Mouse (Mus musculus): ENCODE data around the gene Tmem63b. TPM values are rescaled to one million over a fixed set of nuclear protein-coding genes. Genes with fewer than 3 reads are reported as not detected.
A peak's percentile ranks its signal among the peaks of the same experiment; 100 is the strongest.

Gene Tmem63b
- polyA plus RNA-seq, 1 experiment from 2014 or later = 109 TPM

DNA sequence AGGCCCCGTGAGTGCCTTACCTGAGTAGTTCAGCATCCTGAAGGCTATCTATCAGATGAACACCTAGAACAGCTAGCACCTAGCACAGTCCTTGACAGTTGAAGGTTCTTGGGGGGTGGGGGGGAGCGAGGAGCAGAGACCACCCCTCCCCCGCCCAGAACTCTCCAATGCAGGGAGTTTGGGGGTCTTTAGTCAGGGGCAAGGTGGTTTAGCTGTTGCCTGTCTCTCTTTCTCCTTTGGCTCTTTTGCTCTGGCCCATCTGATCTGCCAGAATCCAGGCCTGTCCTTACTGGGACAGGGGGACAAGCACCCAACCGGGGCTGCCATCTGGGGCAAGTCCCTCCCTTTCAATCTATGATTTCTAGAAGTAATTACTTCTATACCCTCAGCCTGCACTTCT, 27.5 kb downstream of the Tmem63b start, which contains the start of gene Capn11:
Gene Capn11 (minus strand): TSS at position 101 of the 400 bp plus-strand sequence.
- no peak for TF ChIP-seq CTCF (IDR thresholded peaks at IDR 0.05)
- ChIA-PET CTCF (interaction anchor here (1.3 to 1.5 kb wide), 2 partner anchors 17 to 22 kb away, joined by 3 to 6 read pairs; no protein-coding TSS in a partner anchor), POLR2A (no interaction called here)
- DNase-seq (ENCODE audit: low read depth, low spot score) (no peak), ATAC-seq (no peak)
- in situ Hi-C loops (cut with MboI; ENCODE audit: low pct_unique_long_range_greater_than_20kb) = no loop called here
- no peaks in the 10 kb centered on the region for H3K27me3 ChIP-seq

DNA sequence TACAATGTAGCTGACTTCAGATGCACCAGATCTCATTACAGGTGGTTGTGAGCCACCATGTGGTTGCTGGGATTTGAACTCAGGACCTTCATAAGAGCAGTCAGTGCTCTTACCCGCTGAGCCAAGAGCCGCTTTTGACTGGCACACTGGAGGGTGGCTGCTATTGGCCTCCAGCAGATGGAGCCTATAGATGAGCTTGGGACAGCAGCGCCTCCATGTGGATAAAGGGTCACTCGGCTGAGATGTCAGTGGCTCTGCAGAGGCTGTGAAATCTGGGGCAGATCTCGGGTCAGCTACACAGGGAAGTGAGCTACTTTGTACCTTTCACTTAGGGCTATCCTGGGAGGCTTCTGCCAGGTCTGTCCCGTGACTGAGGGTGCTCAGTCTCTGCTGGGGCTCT, 30.9 kb downstream of the Tmem63b start:
- no peak for TF ChIP-seq CTCF (IDR thresholded peaks at IDR 0.05)
- H3K27me3 ChIP-seq = no peaks in the 10 kb centered on the region
- DNase-seq (ENCODE audit: low read depth, low spot score) (no peak), ATAC-seq (no peak)
- in situ Hi-C loops (cut with MboI; ENCODE audit: low pct_unique_long_range_greater_than_20kb) = no loop called here
- ChIA-PET POLR2A (interaction anchor here (0.7 kb wide), 1 partner anchor 71 kb away, joined by 4 read pairs; no protein-coding TSS in a partner anchor), CTCF (interaction anchor here (1.0 to 2.0 kb wide), 6 partner anchors 11 to 68 kb away, joined by 3 to 9 read pairs (median 4); no protein-coding TSS in a partner anchor)

DNA sequence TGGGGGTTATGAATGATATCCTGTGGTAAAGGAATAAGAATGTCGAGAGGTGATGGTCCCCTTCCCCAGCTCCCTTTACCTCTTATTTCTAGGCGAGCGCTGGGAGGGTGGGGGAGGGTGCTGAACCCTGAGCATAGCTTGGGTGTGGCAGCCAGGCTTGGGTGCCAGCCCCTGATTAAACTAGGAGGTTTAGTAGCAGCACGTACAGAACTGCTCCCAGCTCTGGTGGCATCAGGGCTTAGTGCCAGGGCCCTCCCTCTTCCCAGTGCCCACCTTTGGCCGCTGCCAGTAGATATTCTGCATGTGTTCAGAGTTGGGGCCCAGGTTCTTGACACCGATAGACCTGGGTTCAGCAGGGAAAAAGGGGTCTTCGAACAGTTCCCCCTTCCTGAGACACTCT, 33.5 kb downstream of the Tmem63b start:
- CTCF ChIA-PET = interaction anchor here (1.2 to 2.6 kb wide), 4 partner anchors 10 to 67 kb away, joined by 3 to 9 read pairs (median 6); no protein-coding TSS in a partner anchor
- ATAC-seq (no peak), DNase-seq (ENCODE audit: low read depth, low spot score) (no peak)
- H3K27me3 ChIP-seq = no peaks in the 10 kb centered on the region
- in situ Hi-C loops (cut with MboI; ENCODE audit: low pct_unique_long_range_greater_than_20kb) = no loop called here
- TF ChIP-seq CTCF (IDR thresholded peaks at IDR 0.05) = no peak
- POLR2A ChIA-PET = interaction anchor here (1.0 kb wide), 1 partner anchor 87 kb away, joined by 3 read pairs; no protein-coding TSS in a partner anchor

DNA sequence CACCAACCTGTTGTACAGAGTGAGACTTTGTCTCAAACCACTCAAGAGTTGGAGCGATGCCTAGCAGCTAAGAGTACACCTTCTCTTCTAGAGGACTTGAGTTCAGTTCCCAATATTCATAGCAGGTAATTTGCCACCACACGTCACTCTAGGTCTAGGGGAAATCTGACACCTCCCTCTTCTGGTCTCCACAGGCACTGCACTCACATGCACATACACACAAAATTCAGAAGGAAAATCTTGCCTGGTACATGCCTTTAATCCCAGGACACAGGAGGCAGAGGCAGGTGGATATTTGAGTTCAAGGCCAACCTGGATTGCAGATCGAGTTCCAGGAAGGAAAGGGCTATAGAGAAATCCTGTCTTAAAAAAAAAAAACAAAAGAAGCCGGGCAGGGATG, 42.5 kb downstream of the Tmem63b start:
- in situ Hi-C loops (cut with MboI; ENCODE audit: low pct_unique_long_range_greater_than_20kb) = loop anchor here (25.0 kb wide), 1 partner anchor 157 kb away; the partner anchor contains the start of gene Spats1
- POLR2A ChIA-PET = interaction anchor here (0.6 kb wide), 1 partner anchor 68 kb away, joined by 4 read pairs; no protein-coding TSS in a partner anchor
- CTCF ChIA-PET = interaction anchor here (3.9 kb wide), 1 partner anchor 60 kb away, joined by 41 read pairs; no protein-coding TSS in a partner anchor
- DNase-seq (ENCODE audit: low read depth, low spot score) (no peak), ATAC-seq (no peak)
- peak; percentile 43 for TF ChIP-seq CTCF (IDR thresholded peaks at IDR 0.05)
- no peaks in the 10 kb centered on the region for H3K27me3 ChIP-seq

DNA sequence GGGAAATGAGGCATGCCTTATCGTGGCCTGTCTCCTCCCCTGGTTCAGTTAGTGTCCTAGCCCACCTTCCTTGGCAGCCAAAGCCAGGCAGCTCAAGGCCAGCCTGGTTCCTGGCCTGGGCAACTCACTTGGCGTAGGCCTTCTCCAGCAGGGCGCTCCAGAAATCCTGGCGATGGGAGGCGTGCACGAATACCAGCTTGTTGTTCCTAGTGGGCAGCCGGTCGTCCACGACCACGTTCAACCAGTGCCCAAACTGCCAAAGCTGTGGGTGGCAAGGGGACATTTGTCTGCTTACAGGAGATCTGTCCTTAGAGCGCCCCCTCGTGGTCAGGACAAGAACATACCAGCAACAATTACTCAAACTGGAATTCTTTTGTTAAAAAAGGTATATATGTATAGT, 44.0 kb downstream of the Tmem63b start:
- TF ChIP-seq CTCF (IDR thresholded peaks at IDR 0.05) = peak; percentile 78
- in situ Hi-C loops (cut with MboI; ENCODE audit: low pct_unique_long_range_greater_than_20kb) = loop anchor here (25.0 kb wide), 1 partner anchor 155 kb away; the partner anchor contains the start of gene Spats1
- POLR2A ChIA-PET = interaction anchor here (0.5 to 0.9 kb wide), 2 partner anchors 15 to 58 kb away, joined by 3 to 4 read pairs; no protein-coding TSS in a partner anchor
- no peak for ATAC-seq
- H3K27me3 ChIP-seq = no peaks in the 10 kb centered on the region
- no peak for DNase-seq (ENCODE audit: low read depth, low spot score)
- CTCF ChIA-PET = interaction anchor here (0.8 to 3.9 kb wide), 14 partner anchors 8 to 66 kb away, joined by 3 to 41 read pairs (median 4); partner anchors contain the start of gene Capn11

DNA sequence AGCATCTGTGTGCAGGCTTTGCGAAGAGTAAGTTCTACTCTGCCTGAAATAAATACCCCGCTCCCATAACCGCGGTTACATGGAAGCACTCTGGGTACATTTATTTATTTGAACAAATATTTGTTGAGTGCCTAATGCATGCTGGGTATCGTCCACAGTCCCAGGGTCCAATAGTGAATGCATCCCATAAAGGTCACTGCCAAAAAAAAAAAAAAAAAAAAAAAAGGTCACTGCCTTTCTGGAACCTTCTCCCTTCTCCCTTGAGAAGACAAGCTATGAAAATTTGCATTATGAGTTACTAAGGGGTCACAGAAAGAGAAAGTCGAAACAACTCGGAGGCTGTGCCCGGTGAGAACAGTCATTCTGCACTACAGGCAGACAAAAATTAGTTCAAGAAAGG, 44.7 kb downstream of the Tmem63b start:
- POLR2A ChIA-PET = interaction anchor here (0.9 kb wide), 1 partner anchor 57 kb away, joined by 3 read pairs; no protein-coding TSS in a partner anchor
- DNase-seq (ENCODE audit: low read depth, low spot score) (no peak), ATAC-seq (no peak)
- no peaks in the 10 kb centered on the region for H3K27me3 ChIP-seq
- in situ Hi-C loops (cut with MboI; ENCODE audit: low pct_unique_long_range_greater_than_20kb) = loop anchor here (25.0 kb wide), 1 partner anchor 155 kb away; the partner anchor contains the start of gene Spats1
- TF ChIP-seq CTCF (IDR thresholded peaks at IDR 0.05) = no peak
- CTCF ChIA-PET = interaction anchor here (0.8 to 3.9 kb wide), 13 partner anchors 9 to 65 kb away, joined by 3 to 41 read pairs (median 5); partner anchors contain the start of gene Capn11

DNA sequence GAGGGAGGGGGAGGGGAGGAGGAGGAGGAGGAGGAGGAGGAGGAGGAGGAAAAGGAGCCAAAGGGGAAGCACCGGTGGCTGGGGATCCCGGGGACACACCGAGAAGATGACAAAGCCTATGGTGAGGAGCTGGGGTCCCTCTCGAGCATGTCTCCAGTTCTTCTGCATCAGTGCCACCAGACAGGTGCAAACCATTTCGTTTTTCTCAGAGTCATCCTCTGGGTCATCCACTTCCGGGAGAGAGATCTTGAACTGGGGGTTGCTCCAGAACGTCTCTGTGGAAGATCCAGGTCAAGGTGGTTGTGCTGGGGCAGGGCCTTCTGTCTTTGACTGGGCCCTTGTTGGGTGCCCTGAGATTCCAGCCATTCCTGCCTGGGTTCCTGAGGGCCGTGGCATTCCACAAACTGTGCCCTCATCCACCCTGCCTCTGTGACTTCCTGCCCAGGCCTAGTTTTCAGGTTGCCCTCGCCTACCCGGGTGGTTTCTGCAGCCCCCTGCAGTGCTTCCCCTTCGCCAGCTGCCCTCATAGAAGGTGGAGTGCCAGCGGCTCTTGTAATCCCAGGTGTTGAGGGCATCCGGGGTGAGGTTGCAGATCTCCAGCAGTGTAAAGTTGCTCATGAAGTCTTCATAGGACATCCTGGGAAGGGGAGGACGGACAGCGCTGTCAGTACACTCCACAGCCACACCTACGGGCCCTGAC, 48.0 kb downstream of the Tmem63b start:
- in situ Hi-C loops (cut with MboI; ENCODE audit: low pct_unique_long_range_greater_than_20kb) = loop anchor here (25.0 kb wide), 1 partner anchor 151 kb away; the partner anchor contains the start of gene Spats1
- no peak for TF ChIP-seq CTCF (IDR thresholded peaks at IDR 0.05)
- ATAC-seq = no peak
- POLR2A ChIA-PET = no interaction called here
- H3K27me3 ChIP-seq = no peaks in the 10 kb centered on the region
- no peak for DNase-seq (ENCODE audit: low read depth, low spot score)
- CTCF ChIA-PET = no interaction called here

DNA sequence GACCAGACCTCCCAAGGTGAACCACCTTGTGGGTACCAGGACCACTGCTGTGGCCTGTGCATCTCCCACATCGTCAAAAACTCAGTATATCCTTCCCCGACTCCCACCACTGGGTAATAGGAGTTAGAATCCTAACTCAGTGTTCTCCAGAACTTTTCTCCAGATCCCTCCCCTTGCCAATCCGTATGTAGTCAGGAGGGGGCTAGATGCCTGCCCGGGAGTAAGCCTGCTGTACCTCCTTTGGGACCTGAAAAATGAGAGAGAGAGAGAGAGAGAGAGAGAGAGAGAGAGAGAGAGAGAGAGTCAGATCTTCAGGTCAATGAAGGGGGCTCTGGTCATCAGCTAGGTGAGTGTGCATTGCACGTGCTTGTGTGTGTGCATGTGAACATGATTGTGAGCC, 52.7 kb downstream of the Tmem63b start:
- ChIA-PET POLR2A (no interaction called here), CTCF (interaction anchor here (0.9 kb wide), 1 partner anchor 52 kb away, joined by 3 read pairs; no protein-coding TSS in a partner anchor)
- in situ Hi-C loops (cut with MboI; ENCODE audit: low pct_unique_long_range_greater_than_20kb) = loop anchor here (25.0 kb wide), 1 partner anchor 147 kb away; the partner anchor contains the start of gene Spats1
- no peak for DNase-seq (ENCODE audit: low read depth, low spot score)
- no peak for TF ChIP-seq CTCF (IDR thresholded peaks at IDR 0.05)
- H3K27me3 ChIP-seq = peaks cover 3% of the 10 kb centered on the region
- ATAC-seq = no peak

DNA sequence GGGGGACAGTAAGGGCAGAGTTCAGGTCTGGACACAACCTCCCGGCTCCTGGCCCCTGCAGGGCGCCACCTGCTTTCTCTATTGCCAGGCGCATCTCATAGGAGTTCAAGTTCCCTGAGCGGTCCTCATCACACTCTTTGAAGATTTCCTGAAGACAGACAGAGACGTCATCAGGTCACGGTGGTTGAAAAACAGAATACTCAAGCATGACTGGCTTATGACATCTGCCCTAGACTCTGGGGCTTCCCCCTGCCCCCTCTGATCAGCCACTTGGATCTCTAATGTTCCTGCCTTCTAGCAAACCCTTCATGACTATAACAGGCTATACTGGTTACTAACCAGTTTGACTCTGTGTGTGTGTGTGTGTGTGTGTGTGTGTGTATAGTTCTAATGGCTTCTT, 54.8 kb downstream of the Tmem63b start:
- ChIA-PET POLR2A (no interaction called here), CTCF (interaction anchor here (1.3 to 1.7 kb wide), 2 partner anchors 31 to 47 kb away, joined by 3 to 9 read pairs; no protein-coding TSS in a partner anchor)
- ATAC-seq (no peak), DNase-seq (ENCODE audit: low read depth, low spot score) (no peak)
- H3K27me3 ChIP-seq = peaks cover 3% of the 10 kb centered on the region
- TF ChIP-seq CTCF (IDR thresholded peaks at IDR 0.05) = no peak
- in situ Hi-C loops (cut with MboI; ENCODE audit: low pct_unique_long_range_greater_than_20kb) = loop anchor here (25.0 kb wide), 1 partner anchor 145 kb away; the partner anchor contains the start of gene Spats1

DNA sequence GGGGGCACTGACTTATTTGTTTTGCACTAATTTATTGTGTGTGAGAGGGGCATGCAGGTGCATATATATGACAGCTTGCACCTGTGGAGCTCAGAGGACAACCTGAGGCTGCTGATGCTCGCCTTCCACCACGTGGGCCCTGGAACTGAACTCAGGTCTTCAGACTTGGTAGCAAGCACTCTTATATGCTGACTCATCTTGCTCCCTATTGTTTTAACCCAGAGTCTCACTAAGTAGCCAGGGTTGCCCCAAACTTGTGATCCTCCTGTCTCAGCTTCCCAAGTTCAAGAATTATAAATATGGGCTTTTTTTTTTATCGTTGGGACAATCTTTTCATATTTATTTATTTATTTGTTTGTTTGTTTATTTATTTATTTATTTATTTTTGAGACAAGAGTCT, 55.7 kb downstream of the Tmem63b start:
- TF ChIP-seq CTCF (IDR thresholded peaks at IDR 0.05) = no peak
- H3K27me3 ChIP-seq = peaks cover 3% of the 10 kb centered on the region
- CTCF ChIA-PET = interaction anchor here (1.7 to 7.6 kb wide), 2 partner anchors 30 to 47 kb away, joined by 3 to 76 read pairs; no protein-coding TSS in a partner anchor
- POLR2A ChIA-PET = no interaction called here
- in situ Hi-C loops (cut with MboI; ENCODE audit: low pct_unique_long_range_greater_than_20kb) = loop anchor here (25.0 kb wide), 1 partner anchor 144 kb away; the partner anchor contains the start of gene Spats1
- ATAC-seq (no peak), DNase-seq (ENCODE audit: low read depth, low spot score) (no peak)
